ENCODE assay signal across 8 mouse cellular contexts in the genomic region with DNA sequence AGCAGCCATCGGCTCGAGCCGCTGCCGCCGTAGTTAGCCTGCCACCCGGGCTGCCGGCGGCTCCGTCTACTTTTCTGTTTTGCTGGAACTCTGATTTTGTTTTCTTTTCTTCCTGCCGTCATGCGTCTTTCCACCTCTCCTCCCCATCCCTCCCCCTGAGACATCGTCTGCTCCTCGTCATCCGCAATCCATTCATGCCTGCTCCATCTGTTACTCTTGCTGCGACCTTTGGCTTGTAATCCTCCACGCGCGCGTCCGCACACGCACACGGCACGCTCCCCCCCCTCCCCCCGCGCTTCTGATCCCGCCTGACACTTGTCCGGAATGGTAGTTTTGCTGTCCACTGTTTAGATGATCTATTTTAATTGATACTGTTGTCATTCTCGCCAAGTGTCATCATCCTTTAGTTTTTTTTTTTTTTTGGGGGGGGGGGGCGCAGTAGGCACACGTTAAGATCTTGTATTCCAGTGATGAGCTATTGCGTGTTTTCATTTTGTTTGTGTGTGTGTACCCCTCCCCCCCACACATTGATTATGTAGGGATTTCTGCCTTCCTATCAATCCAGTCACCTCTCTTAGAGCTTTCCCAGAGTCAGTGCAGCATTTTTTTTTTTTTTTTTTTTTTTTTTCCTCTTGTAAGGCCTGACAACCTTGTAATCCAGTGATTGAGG. TPM values are rescaled to one million over a fixed set of nuclear protein-coding genes. Genes with fewer than 3 reads are reported as not detected.
DNase-seq lines count a peak whose midpoint lies in the region; ATAC-seq and TF ChIP-seq lines count a peak whose summit lies in the region.

No protein-coding gene starts in this region.

- H3K4me2 ChIP-seq in hindbrain, embryonic 13.5 days = peak overlapping the region; percentile 65

- under 1% methylated on average over 31 of the region's 31 CpGs for WGBS in thymus, adult 2 months
- under 1% methylated on average over 31 of the region's 31 CpGs for WGBS in hindbrain, embryonic 13.5 days

- TF ChIP-seq POLR2A in thymus, adult 2 months (IDR thresholded peaks at IDR 0.05; ENCODE audit: control insufficient read depth, extremely low read depth, insufficient read depth, low read length, poor library complexity) = no peak

- H3K36me3 ChIP-seq in thymus, adult 2 months (ENCODE audit: control insufficient read depth, insufficient read depth, low read length) = no peaks in the 10 kb centered on the region; the same call in 1 of the 2 replicates
- peaks cover 23% of the 10 kb centered on the region for H3K36me3 ChIP-seq in hindbrain, embryonic 13.5 days

- ATAC-seq in hindbrain, embryonic 13.5 days (ENCODE audit: low FRiP score) = peak; percentile 85
- peak; percentile 34 for ATAC-seq in megakaryocyte, adult 5-6 weeks (ENCODE audit: poor library complexity, severe bottlenecking)

- TF ChIP-seq CTCF in thymus, adult 2 months (IDR thresholded peaks at IDR 0.05; ENCODE audit: borderline replicate concordance, control insufficient read depth, extremely low read depth, insufficient read depth, low read length, poor library complexity) = no peak

- H3K9ac ChIP-seq in hindbrain, embryonic 13.5 days = peak overlapping the region; percentile 90

- H3K9me3 ChIP-seq in hindbrain, embryonic 13.5 days = no peaks in the 10 kb centered on the region

- DNase-seq in cerebellum, adult 11-12 months = peak; percentile 17
- DNase-seq in cerebellum, adult 11 months = no peak
- DNase-seq in thymus, adult 2 months = no peak
- no peak for DNase-seq in thymus, adult 18-20 months
- no peak for DNase-seq in right cerebral cortex, postnatal 36 days (ENCODE audit: low spot score in 2 of 2)
- no peak for DNase-seq in urinary bladder, postnatal 10 days (ENCODE audit: low spot score)

- peak overlapping the region; percentile 81 for H3K4me3 ChIP-seq in thymus, adult 2 months (ENCODE audit: control insufficient read depth, insufficient read depth, low read length)
- H3K4me3 ChIP-seq in hindbrain, embryonic 13.5 days = peak overlapping the region; percentile 81

- no peaks in the 10 kb centered on the region for H3K27me3 ChIP-seq in thymus, adult 2 months (ENCODE audit: control insufficient read depth, insufficient read depth, low read length)
- 0 out of 2 replicates have a peak, but pooled peaks cover 15% of the 10 kb centered on the region for H3K27me3 ChIP-seq in hindbrain, embryonic 13.5 days

- no peak overlapping the region for H3K27ac ChIP-seq in thymus, adult 2 months (ENCODE audit: control insufficient read depth, insufficient read depth, low read length)
- H3K27ac ChIP-seq in hindbrain, embryonic 13.5 days = peak overlapping the region; percentile 93

- H3K4me1 ChIP-seq in thymus, adult 2 months (replicated peaks; ENCODE audit: control insufficient read depth, insufficient read depth, low read length) = no peaks in the 10 kb centered on the region
- H3K4me1 ChIP-seq in hindbrain, embryonic 13.5 days (replicated peaks) = peaks cover 26% of the 10 kb centered on the region

RNA-seq across cellular contexts. Expression of a gene that starts 0.6 kb away (rescaled TPM):
- 14.3 and 19.5 TPM in 2 replicates for polyA plus RNA-seq in thymus, adult 2 months (2012; rRNA removed)
- 121 and 130 TPM in 2 replicates for polyA plus RNA-seq in hindbrain, embryonic 13.5 days (2015; fragmentation: Nextera tagmentation; extraction: Ambion mirVana)
- 33.0 and 34.4 TPM in 2 replicates for total RNA-seq in megakaryocyte, adult 5-6 weeks (2015)
- 24.9 and 25.9 TPM in 2 replicates for total RNA-seq in megakaryocyte, adult 5-6 weeks (2017)

RNA-seq across cellular contexts. Expression of a gene that starts 18.9 kb away (rescaled TPM):
- polyA plus RNA-seq in thymus, adult 2 months (2012; rRNA removed) = 2.4 and 4.3 TPM in 2 replicates
- polyA plus RNA-seq in hindbrain, embryonic 13.5 days (2015; fragmentation: Nextera tagmentation; extraction: Ambion mirVana) = 1.7 TPM in 2 replicates
- 4.4 and 5.3 TPM in 2 replicates for total RNA-seq in megakaryocyte, adult 5-6 weeks (2015)
- total RNA-seq in megakaryocyte, adult 5-6 weeks (2017) = 4.7 and 5.0 TPM in 2 replicates

RNA-seq across cellular contexts. Expression of a gene that starts 46.8 kb away (rescaled TPM):
- 2.4 and 3.4 TPM in 2 replicates for polyA plus RNA-seq in thymus, adult 2 months (2012; rRNA removed)
- 1.4 and 1.5 TPM in 2 replicates for polyA plus RNA-seq in hindbrain, embryonic 13.5 days (2015; fragmentation: Nextera tagmentation; extraction: Ambion mirVana)
- total RNA-seq in megakaryocyte, adult 5-6 weeks (2015) = 250 and 267 TPM in 2 replicates
- total RNA-seq in megakaryocyte, adult 5-6 weeks (2017) = 93.7 and 94.5 TPM in 2 replicates

RNA-seq across cellular contexts. Expression of a gene that starts 55.1 kb away (rescaled TPM):
- polyA plus RNA-seq in thymus, adult 2 months (2012; rRNA removed) = 20.2 and 22.5 TPM in 2 replicates
- polyA plus RNA-seq in hindbrain, embryonic 13.5 days (2015; fragmentation: Nextera tagmentation; extraction: Ambion mirVana) = 6.0 and 6.2 TPM in 2 replicates
- total RNA-seq in megakaryocyte, adult 5-6 weeks (2015) = 35.6 and 43.1 TPM in 2 replicates
- 10.2 and 16.1 TPM in 2 replicates for total RNA-seq in megakaryocyte, adult 5-6 weeks (2017)
